Mouse (Mus musculus) liver, embryonic 11.5 days (tissue): ENCODE data around the gene Slc29a2. TPM values are rescaled to one million over a fixed set of nuclear protein-coding genes. Genes with fewer than 3 reads are reported as not detected.

Source experiments
- ATAC-seq: fragments of 200-750 bp; cut with Nextera tagmentation; replicated peaks from 2 replicates; pipeline ENCODE4 v1.8.0; 2017; ENCODE audit warnings: moderate number of reproducible peaks, mild to moderate bottlenecking, moderate TSS enrichment, moderate library complexity; ENCODE audit not compliant: low FRiP score
- DNase-seq: peaks from one replicate; pipeline ENCODE4 v3.0.0-alpha.2; 2017; ENCODE audit warnings: low spot score
- H3K27ac ChIP-seq: fragments of 300-500 bp; sonication (generic); 2 replicates; pipeline ENCODE4 v1.5.1; 2014; ENCODE audit warnings: mild to moderate bottlenecking, low read depth, low read length, control low read depth
- H3K27me3 ChIP-seq: fragments of 300-500 bp; sonication (generic); replicated peaks from 2 replicates; pipeline ENCODE4 v1.6.1; 2014; ENCODE audit warnings: low read length, mixed read lengths; ENCODE audit not compliant: control insufficient read depth, insufficient read depth
- H3K36me3 ChIP-seq: fragments of 300-500 bp; sonication (generic); 2 replicates; pipeline ENCODE4 v1.6.1; 2014; ENCODE audit warnings: mild to moderate bottlenecking, low read length, moderate library complexity, mixed read lengths; ENCODE audit not compliant: control insufficient read depth, insufficient read depth
- H3K4me1 ChIP-seq: fragments of 300-500 bp; sonication (generic); replicated peaks from 2 replicates; pipeline ENCODE4 v1.6.1; 2014; ENCODE audit warnings: low read length, mixed read lengths; ENCODE audit not compliant: control insufficient read depth, insufficient read depth
- H3K4me2 ChIP-seq: fragments of 300-500 bp; sonication (generic); 2 replicates; pipeline ENCODE4 v1.6.1; 2014; ENCODE audit warnings: mild to moderate bottlenecking, control low read depth, moderate library complexity
- H3K4me3 ChIP-seq: fragments of 300-500 bp; sonication (generic); 2 replicates; pipeline ENCODE4 v1.5.1; 2014; ENCODE audit warnings: low read depth, low read length, control low read depth
- H3K9ac ChIP-seq: fragments of 300-500 bp; sonication (generic); 2 replicates; pipeline ENCODE4 v1.6.1; 2014; ENCODE audit warnings: low read depth, low read length, control low read depth
- H3K9me3 ChIP-seq: fragments of 300-500 bp; sonication (generic); 2 replicates; pipeline ENCODE4 v1.6.1; 2016; ENCODE audit warnings: low read length, inconsistent platforms, mixed read lengths; ENCODE audit not compliant: control insufficient read depth
- WGBS: fragments of 180-500 bp; shearing (Covaris S2); extraction: QIAGEN DNeasy Blood & Tissue Kit; methylation state at CpG from one replicate; pipeline ENCODE4 v1.1.7; 2014; 5-methylcytosine and 5-hydroxymethylcytosine counted together
- polyA plus RNA-seq: library from polyadenylated mRNA; unstranded; fragments of >200 nt; fragmentation: Nextera tagmentation; extraction: Ambion mirVana; gene quantifications from 2 replicates; pipeline ENCODE4 v1.2.1, GENCODE M21; 2014

Gene Slc29a2
- polyA plus RNA-seq, 1 experiment from 2014 or later = 6.2 TPM

DNA sequence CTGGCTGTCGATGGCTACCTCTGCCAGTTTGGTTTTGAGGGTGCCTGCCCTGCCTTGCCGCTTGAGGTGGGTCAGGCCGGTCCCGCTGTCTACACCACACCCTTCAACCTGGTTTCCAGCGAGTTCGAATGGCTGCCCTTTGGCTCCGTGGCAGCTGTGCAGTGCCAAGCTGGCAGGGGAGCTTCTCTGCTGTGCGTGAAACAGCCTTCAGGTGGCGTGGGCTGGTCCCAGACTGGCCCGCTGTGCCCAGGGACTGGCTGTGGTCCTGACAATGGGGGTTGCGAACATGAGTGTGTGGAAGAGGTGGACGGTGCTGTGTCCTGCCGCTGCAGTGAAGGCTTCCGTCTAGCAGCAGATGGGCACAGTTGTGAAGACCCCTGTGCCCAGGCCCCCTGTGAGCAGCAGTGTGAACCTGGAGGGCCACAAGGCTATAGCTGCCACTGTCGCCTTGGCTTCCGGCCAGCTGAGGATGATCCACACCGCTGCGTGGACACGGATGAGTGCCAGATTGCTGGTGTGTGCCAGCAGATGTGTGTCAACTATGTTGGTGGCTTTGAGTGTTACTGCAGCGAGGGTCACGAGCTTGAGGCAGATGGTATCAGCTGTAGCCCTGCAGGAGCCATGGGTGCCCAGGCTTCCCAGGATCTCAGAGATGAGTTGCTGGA is 45.0 kb downstream of the Slc29a2 start:
- ATAC-seq (no peak), DNase-seq (no peak)
- H3K4me2 ChIP-seq = peak overlapping the region; percentile 95
- H3K9me3 ChIP-seq = no peaks in the 10 kb centered on the region
- H3K9ac ChIP-seq = peak overlapping the region; percentile 73
- WGBS = 36% methylated on average over 21 of the region's 21 CpGs
- H3K4me3 ChIP-seq = peak overlapping the region; percentile 59
- peak overlapping the region; percentile 90 for H3K27ac ChIP-seq
- H3K4me1 ChIP-seq = peaks cover 62% of the 10 kb centered on the region
- H3K36me3 ChIP-seq = no peaks in the 10 kb centered on the region
- H3K27me3 ChIP-seq = peaks cover 40% of the 10 kb centered on the region

DNA sequence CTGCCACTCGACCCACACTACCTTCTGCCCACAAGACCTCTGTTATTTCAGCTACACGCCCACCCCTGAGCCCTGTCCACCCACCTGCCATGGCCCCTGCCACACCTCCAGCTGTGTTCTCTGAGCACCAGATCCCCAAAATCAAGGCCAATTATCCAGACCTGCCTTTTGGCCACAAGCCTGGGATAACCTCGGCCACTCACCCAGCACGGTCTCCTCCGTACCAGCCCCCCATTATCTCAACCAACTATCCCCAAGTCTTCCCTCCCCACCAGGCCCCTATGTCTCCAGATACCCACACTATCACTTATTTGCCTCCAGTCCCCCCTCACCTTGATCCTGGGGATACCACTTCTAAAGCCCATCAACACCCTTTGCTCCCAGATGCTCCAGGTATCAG is 45.8 kb downstream of the Slc29a2 start:
- Histone ChIP-seq H3K4me1 (peaks cover 62% of the 10 kb centered on the region), H3K4me3 (peak overlapping the region; percentile 59; the same call in 1 of the 2 replicates), H3K36me3 (no peaks in the 10 kb centered on the region), H3K9ac (no peak overlapping the region), H3K9me3 (no peaks in the 10 kb centered on the region), H3K27me3 (peaks cover 41% of the 10 kb centered on the region), H3K27ac (no peak overlapping the region), H3K4me2 (peak overlapping the region; percentile 95)
- DNase-seq (no peak), ATAC-seq (no peak)
- 74% methylated on average over 5 of the region's 5 CpGs for WGBS

DNA sequence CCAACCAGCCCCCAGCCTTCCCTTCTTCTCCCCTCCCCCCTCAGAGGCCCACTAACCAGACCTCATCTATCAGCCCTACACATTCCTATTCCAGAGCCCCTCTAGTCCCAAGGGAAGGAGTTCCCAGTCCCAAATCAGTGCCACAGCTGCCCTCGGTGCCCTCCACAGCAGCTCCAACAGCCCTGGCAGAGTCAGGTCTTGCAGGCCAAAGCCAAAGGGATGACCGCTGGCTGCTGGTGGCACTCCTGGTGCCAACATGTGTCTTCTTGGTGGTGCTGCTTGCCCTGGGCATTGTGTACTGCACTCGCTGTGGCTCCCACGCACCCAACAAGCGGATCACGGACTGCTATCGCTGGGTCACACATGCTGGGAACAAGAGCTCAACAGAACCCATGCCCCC is 46.3 kb downstream of the Slc29a2 start:
- Histone ChIP-seq H3K4me3 (no peak overlapping the region; the same call in 1 of the 2 replicates), H3K36me3 (no peaks in the 10 kb centered on the region), H3K9ac (no peak overlapping the region), H3K27me3 (peaks cover 41% of the 10 kb centered on the region), H3K4me2 (peak overlapping the region; percentile 95), H3K27ac (peak overlapping the region; percentile 30; the same call in 1 of the 2 replicates), H3K4me1 (peaks cover 59% of the 10 kb centered on the region), H3K9me3 (no peaks in the 10 kb centered on the region)
- no peak for ATAC-seq
- 71% methylated on average over 7 of the region's 7 CpGs for WGBS
- DNase-seq = no peak

DNA sequence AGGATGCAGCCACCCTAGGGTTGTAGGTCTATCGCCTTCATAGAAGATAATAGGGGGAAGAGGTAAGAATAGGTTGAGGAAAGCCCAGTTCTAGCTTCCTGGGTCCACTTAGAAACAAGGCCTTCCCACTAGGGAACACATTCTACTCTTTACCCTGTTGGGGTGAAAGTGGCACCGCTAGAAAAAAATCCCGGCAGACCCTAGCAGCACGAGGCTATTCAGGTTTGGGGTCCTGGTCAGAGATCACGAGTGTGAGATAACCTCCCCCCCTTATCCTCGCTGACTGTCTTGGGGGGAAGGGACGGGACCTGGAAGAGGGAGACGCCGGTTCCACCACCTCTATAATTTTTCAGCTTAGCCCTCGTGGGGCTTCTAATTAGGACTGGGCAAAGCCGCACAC is 47.4 kb downstream of the Slc29a2 start:
- Histone ChIP-seq H3K4me1 (peaks cover 51% of the 10 kb centered on the region), H3K27me3 (peaks cover 41% of the 10 kb centered on the region), H3K27ac (peak overlapping the region; percentile 66), H3K4me2 (peak overlapping the region; percentile 95), H3K9me3 (no peaks in the 10 kb centered on the region), H3K9ac (peak overlapping the region; percentile 66), H3K4me3 (peak overlapping the region; percentile 52), H3K36me3 (no peaks in the 10 kb centered on the region)
- no peak for DNase-seq
- WGBS = 14% methylated on average over 11 of the region's 11 CpGs
- ATAC-seq = no peak

DNA sequence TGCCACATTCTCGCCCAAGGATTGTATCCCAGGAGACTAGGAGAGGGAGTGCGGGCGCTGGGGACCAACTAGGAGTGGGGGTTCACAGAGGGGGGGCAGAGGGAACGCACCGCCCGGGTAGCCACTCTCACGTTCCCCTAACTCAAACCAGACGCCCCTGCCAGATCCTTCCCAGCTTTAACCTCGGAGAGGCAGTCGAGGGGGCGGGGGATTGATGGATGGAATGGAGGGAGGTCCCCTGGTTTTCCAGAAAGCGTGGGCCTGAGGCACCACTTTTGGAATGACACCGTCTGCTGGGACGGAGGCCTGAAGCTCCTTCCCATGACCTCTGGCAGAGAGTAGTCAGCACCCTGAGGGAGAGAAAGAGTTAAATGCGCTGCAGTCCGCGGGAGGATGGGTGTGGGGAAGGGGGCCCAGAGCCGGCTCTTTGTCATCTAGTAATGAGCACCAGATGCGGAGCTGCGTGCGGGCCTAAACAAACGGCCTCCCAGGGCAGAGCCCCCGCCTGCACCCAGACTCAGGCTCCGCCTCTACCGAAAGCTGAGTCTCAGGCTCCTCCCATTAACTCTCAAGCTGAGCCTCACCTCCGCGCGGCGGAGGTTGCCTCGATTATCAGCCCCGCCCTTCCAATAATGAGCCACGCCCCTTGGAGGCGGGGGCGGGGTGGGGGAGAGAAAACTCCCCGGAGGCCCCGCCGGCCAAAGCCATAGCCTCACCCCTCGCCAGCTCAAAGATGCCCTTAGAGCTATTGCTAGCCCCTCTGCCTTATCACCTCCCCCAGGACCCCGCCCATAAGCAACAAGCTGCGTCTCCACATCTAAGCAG is 48.1 kb downstream of the Slc29a2 start:
- DNase-seq (peak; percentile 84), ATAC-seq (peak; percentile 80)
- peak overlapping the region; percentile 52 for H3K4me3 ChIP-seq
- H3K27ac ChIP-seq = peak overlapping the region; percentile 66
- H3K4me1 ChIP-seq = peaks cover 51% of the 10 kb centered on the region
- H3K27me3 ChIP-seq = peaks cover 44% of the 10 kb centered on the region
- WGBS = 2% methylated on average over 40 of the region's 40 CpGs
- no peaks in the 10 kb centered on the region for H3K9me3 ChIP-seq
- no peaks in the 10 kb centered on the region for H3K36me3 ChIP-seq
- H3K9ac ChIP-seq = peak overlapping the region; percentile 66
- peak overlapping the region; percentile 95 for H3K4me2 ChIP-seq

DNA sequence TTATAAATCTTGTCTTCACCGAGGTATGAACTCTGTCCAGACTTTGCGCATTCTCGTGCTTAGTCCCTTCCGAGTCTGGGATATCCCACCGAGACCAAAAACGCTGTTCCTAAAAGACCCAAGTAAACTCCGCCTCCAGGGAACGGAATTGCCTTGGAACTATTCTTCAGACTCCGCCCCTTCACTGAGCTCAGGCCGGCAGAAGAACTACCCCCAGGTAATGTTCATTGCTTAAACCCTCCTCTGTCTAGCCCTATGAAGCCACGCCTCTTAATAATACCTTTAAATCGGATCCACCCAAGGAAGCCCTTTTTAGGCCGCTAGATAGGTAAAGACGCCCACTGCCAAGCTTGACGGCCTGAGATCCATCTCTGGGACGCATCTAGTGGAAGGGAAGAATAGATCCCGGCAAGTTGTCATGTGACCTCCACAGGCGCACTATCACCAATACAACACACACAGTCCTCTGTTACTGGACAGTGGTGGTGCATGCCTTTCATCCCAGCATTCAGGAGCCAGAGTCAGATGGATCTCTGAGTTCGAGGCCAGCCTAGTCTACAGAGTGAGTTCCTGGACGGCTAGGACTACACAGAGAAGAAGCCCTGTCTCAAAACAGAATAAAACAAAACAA is 48.8 kb downstream of the Slc29a2 start:
- H3K4me1 ChIP-seq = peaks cover 44% of the 10 kb centered on the region
- peak; percentile 11; the same call in 1 of the 2 replicates for ATAC-seq

DNA sequence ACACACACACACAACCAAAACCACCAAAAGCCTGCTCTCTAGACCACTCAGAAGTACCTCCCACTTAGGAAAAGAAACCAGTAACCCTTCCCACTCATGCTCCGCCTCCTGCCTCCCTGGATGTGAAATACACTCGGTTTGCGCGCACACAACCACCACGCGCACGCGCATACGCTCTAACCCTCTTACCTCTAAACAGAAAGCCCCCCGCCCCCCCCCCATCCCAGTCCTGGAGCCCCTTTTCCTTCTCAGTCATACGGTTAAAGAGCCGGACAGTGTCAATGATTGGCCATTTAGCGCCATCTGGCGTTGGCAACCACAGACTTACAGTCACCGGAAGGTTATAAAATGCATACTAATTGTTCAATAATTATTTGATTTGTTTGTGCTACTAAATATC is 49.4 kb downstream of the Slc29a2 start:
- WGBS = 2% methylated on average over 15 of the region's 15 CpGs
- ATAC-seq (0 out of 2 replicates have a peak, but pooled peaks have one; percentile 11), DNase-seq (no peak)
- H3K4me2 ChIP-seq = peak overlapping the region; percentile 95
- no peaks in the 10 kb centered on the region for H3K9me3 ChIP-seq
- H3K27ac ChIP-seq = no peak overlapping the region
- no peaks in the 10 kb centered on the region for H3K36me3 ChIP-seq
- H3K27me3 ChIP-seq = peaks cover 41% of the 10 kb centered on the region
- H3K4me1 ChIP-seq = peaks cover 39% of the 10 kb centered on the region
- no peak overlapping the region for H3K9ac ChIP-seq
- peak overlapping the region; percentile 52 for H3K4me3 ChIP-seq

More for the DNA sequence above, 48.8 kb downstream of the Slc29a2 start:
- Histone ChIP-seq H3K9ac (peak overlapping the region; percentile 66; the same call in 1 of the 2 replicates), H3K9me3 (no peaks in the 10 kb centered on the region), H3K4me3 (peak overlapping the region; percentile 52), H3K36me3 (no peaks in the 10 kb centered on the region), H3K27me3 (peaks cover 44% of the 10 kb centered on the region), H3K27ac (peak overlapping the region; percentile 57; the same call in 1 of the 2 replicates), H3K4me2 (peak overlapping the region; percentile 95)
- DNase-seq = no peak
- WGBS = 4% methylated on average over 20 of the region's 20 CpGs

DNA sequence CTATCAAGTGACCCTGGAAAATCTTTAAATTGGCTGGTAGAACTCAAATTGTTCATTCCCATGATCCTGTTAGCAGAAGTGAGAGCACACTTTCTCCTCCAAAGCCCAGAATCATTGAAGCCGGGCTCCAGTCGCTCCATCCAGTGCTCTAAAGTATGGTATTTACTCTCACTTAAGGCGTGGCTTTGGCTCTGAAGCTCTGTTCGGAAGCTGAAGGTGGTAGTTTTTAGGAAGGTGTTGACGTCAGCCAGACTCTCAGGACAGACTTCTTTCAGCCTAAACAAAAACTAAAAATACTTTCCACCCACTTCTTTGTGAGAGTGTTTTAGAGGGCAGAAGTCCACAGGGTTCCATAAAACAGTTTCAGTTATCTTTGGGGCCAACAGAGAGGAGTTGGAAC is 49.9 kb downstream of the Slc29a2 start:
- Histone ChIP-seq H3K36me3 (no peaks in the 10 kb centered on the region), H3K4me2 (no peak overlapping the region), H3K4me3 (no peak overlapping the region), H3K27ac (no peak overlapping the region), H3K4me1 (peaks cover 34% of the 10 kb centered on the region), H3K9me3 (no peaks in the 10 kb centered on the region), H3K27me3 (peaks cover 39% of the 10 kb centered on the region), H3K9ac (no peak overlapping the region)
- DNase-seq (no peak), ATAC-seq (no peak)
- WGBS = 35% methylated on average over 5 of the region's 5 CpGs
